Mouse (Mus musculus) megakaryocyte, embryonic 14.5 days (primary cell): Measurements from ENCODE around the gene Nampt. TPM values are rescaled to one million over a fixed set of nuclear protein-coding genes. Genes with fewer than 3 reads are reported as not detected.

Experiments used
- H3K27me3 ChIP-seq: replicated peaks from 2 replicates; pipeline ENCODE3; 2012; ENCODE audit warnings: inconsistent platforms
- H3K36me3 ChIP-seq: replicated peaks from 2 replicates; pipeline ENCODE3; 2012; ENCODE audit warnings: low read length, inconsistent platforms, mixed read lengths
- H3K4me1 ChIP-seq: 2 replicates; pipeline ENCODE4 v1.6.1; 2012; ENCODE audit warnings: inconsistent platforms
- H3K4me3 ChIP-seq: replicated peaks from 2 replicates; pipeline ENCODE3; 2012; ENCODE audit warnings: moderate library complexity, mild to moderate bottlenecking, inconsistent platforms
- H3K9me3 ChIP-seq: 2 replicates; pipeline ENCODE4 v1.6.1; 2012; ENCODE audit warnings: inconsistent platforms
- FLI1 ChIP-seq: IDR thresholded peaks from 2 replicates; pipeline ENCODE4 v1.6.1; 2012; ENCODE audit warnings: low read length, inconsistent platforms, mixed read lengths
- GATA1 ChIP-seq: IDR thresholded peaks from 3 replicates; pipeline ENCODE4 v1.6.1; 2012; ENCODE audit warnings: mixed read lengths, low read length, inconsistent platforms, borderline replicate concordance
- polyA plus RNA-seq: library from polyadenylated mRNA; stranded (reverse); fragments of >175 nt; gene quantifications from 2 replicates; pipeline ENCODE4 v1.2.3, GENCODE M21; 2012; ENCODE audit warnings: low replicate concordance; ENCODE audit not compliant: insufficient read depth

Nampt gene
- polyA plus RNA-seq, 1 experiment, result 10.6 TPM

- peaks cover 7% of the 10 kb centered on the region; the same call in 1 of the 2 replicates for H3K9me3 ChIP-seq
- peaks cover 97% of the 10 kb centered on the region for H3K36me3 ChIP-seq
- no peak for TF ChIP-seq GATA1
- TF ChIP-seq FLI1, result no peak
- H3K4me3 ChIP-seq, result no peak overlapping the region
- H3K27me3 ChIP-seq, result no peaks in the 10 kb centered on the region
- H3K4me1 ChIP-seq, result no peaks in the 10 kb centered on the region
Observed at GRCm38 (mm10) chr12:32835235-32835634, 15.9 kb downstream of the Nampt start.

GRCm38 (mm10) chr12:32838406-32838805 lies 19.1 kb downstream of the Nampt start:
- no peak for TF ChIP-seq FLI1
- TF ChIP-seq GATA1, result no peak
- Histone ChIP-seq H3K4me1 (no peaks in the 10 kb centered on the region), H3K36me3 (peaks cover 98% of the 10 kb centered on the region)

GRCm38 (mm10) chr12:32838954-32839353 lies 19.6 kb downstream of the Nampt start:
- H3K27me3 ChIP-seq, result no peaks in the 10 kb centered on the region
- H3K4me1 ChIP-seq, result no peaks in the 10 kb centered on the region
- peaks cover 98% of the 10 kb centered on the region for H3K36me3 ChIP-seq
- H3K9me3 ChIP-seq, result peaks cover 2% of the 10 kb centered on the region; the same call in 1 of the 2 replicates
- no peak overlapping the region for H3K4me3 ChIP-seq
- TF ChIP-seq FLI1, result no peak
- no peak for TF ChIP-seq GATA1

More at GRCm38 (mm10) chr12:32838406-32838805, 19.1 kb downstream of the Nampt start:
- H3K27me3 ChIP-seq, result no peaks in the 10 kb centered on the region
- H3K9me3 ChIP-seq, result peaks cover 7% of the 10 kb centered on the region; the same call in 1 of the 2 replicates
- H3K4me3 ChIP-seq, result no peak overlapping the region

GRCm38 (mm10) chr12:32841442-32841900 lies 22.1 kb downstream of the Nampt start:
- H3K4me1 ChIP-seq, result peaks cover 8% of the 10 kb centered on the region; the same call in 1 of the 2 replicates
- TF ChIP-seq FLI1, result no peak
- no peak for TF ChIP-seq GATA1
- peaks cover 92% of the 10 kb centered on the region for H3K36me3 ChIP-seq
- H3K4me3 ChIP-seq, result no peak overlapping the region
- no peaks in the 10 kb centered on the region for H3K27me3 ChIP-seq
- no peaks in the 10 kb centered on the region for H3K9me3 ChIP-seq

- H3K36me3 ChIP-seq, result peaks cover 90% of the 10 kb centered on the region
- peaks cover 8% of the 10 kb centered on the region; the same call in 1 of the 2 replicates for H3K4me1 ChIP-seq
- no peaks in the 10 kb centered on the region for H3K27me3 ChIP-seq
- H3K9me3 ChIP-seq, result no peaks in the 10 kb centered on the region
- no peak overlapping the region for H3K4me3 ChIP-seq
- no peak for TF ChIP-seq GATA1
- no peak for TF ChIP-seq FLI1
Observed at GRCm38 (mm10) chr12:32846325-32846724, 27.0 kb downstream of the Nampt start.

GRCm38 (mm10) chr12:32853757-32854156 lies 34.4 kb downstream of the Nampt start:
- H3K36me3 ChIP-seq, result peaks cover 45% of the 10 kb centered on the region
- no peak overlapping the region for H3K4me3 ChIP-seq
- TF ChIP-seq GATA1, result no peak
- TF ChIP-seq FLI1, result no peak
- H3K27me3 ChIP-seq, result no peaks in the 10 kb centered on the region
- H3K9me3 ChIP-seq, result no peaks in the 10 kb centered on the region
- H3K4me1 ChIP-seq, result peaks cover 14% of the 10 kb centered on the region

GRCm38 (mm10) chr12:32854866-32855265 lies 35.5 kb downstream of the Nampt start:
- Histone ChIP-seq H3K9me3 (no peaks in the 10 kb centered on the region), H3K4me1 (peaks cover 14% of the 10 kb centered on the region), H3K4me3 (no peak overlapping the region), H3K36me3 (peaks cover 34% of the 10 kb centered on the region), H3K27me3 (no peaks in the 10 kb centered on the region)
- TF ChIP-seq GATA1, result no peak
- no peak for TF ChIP-seq FLI1

- Histone ChIP-seq H3K4me3 (no peak overlapping the region), H3K4me1 (peaks cover 14% of the 10 kb centered on the region), H3K27me3 (no peaks in the 10 kb centered on the region), H3K9me3 (no peaks in the 10 kb centered on the region), H3K36me3 (peaks cover 29% of the 10 kb centered on the region)
- TF ChIP-seq FLI1 (no peak), GATA1 (no peak)
Observed at GRCm38 (mm10) chr12:32855398-32855797, 36.1 kb downstream of the Nampt start.

GRCm38 (mm10) chr12:32856707-32857511 lies 37.6 kb downstream of the Nampt start:
- peaks cover 3% of the 10 kb centered on the region for H3K27me3 ChIP-seq
- H3K4me1 ChIP-seq, result peaks cover 14% of the 10 kb centered on the region
- TF ChIP-seq GATA1 (no peak), FLI1 (no peak)
- peaks cover 16% of the 10 kb centered on the region for H3K36me3 ChIP-seq
- no peaks in the 10 kb centered on the region for H3K9me3 ChIP-seq
- H3K4me3 ChIP-seq, result peak overlapping the region; percentile 44

GRCm38 (mm10) chr12:32858444-32858843 lies 39.1 kb downstream of the Nampt start:
- TF ChIP-seq FLI1 (no peak), GATA1 (no peak)
- Histone ChIP-seq H3K9me3 (no peaks in the 10 kb centered on the region), H3K36me3 (peaks cover 7% of the 10 kb centered on the region), H3K4me3 (no peak overlapping the region), H3K4me1 (peaks cover 14% of the 10 kb centered on the region), H3K27me3 (peaks cover 5% of the 10 kb centered on the region)
